ENCODE assay signal across 9 mouse cellular contexts in genomic region chr8:77629858-77630537, GRCm38 (mm10). TPM values are rescaled to one million over a fixed set of nuclear protein-coding genes. Genes with fewer than 3 reads are reported as not detected.
DNase-seq lines count a peak whose midpoint lies in the region; ATAC-seq and TF ChIP-seq lines count a peak whose summit lies in the region.
"Had no signal": no experiment of that assay in that cellular context is flagged by ENCODE, and none has a peak within 500 bp of the region (broad histone marks: within the 10 kb centered on the region; RNA-seq: fewer than 3 reads in every experiment).

No protein-coding gene starts in this region.

- no peak for TF ChIP-seq POLR2A in ES-Bruce4 (IDR thresholded peaks at IDR 0.05; ENCODE audit: insufficient read depth, low read length)

- no peak overlapping the region for H3K4me3 ChIP-seq in ES-Bruce4 (ENCODE audit: low read depth, low read length)
- no peak overlapping the region for H3K4me3 ChIP-seq in forebrain, embryonic 12.5 days (replicated peaks)
- H3K4me3 ChIP-seq in lung, postnatal 0 days (ENCODE audit: low read depth, low read length), result no peak overlapping the region
- H3K4me3 ChIP-seq: liver, embryonic 15.5 days had no signal

- no peaks in the 10 kb centered on the region for H3K4me1 ChIP-seq in ES-Bruce4 (ENCODE audit: control insufficient read depth, insufficient read depth, low read length)
- H3K4me1 ChIP-seq in forebrain, embryonic 12.5 days, result peaks cover 4% of the 10 kb centered on the region; the same call in 1 of the 2 replicates
- no peaks in the 10 kb centered on the region; the same call in 1 of the 2 replicates for H3K4me1 ChIP-seq in lung, postnatal 0 days (ENCODE audit: insufficient read depth, low read depth, low read length)
- H3K4me1 ChIP-seq: liver, embryonic 15.5 days had no signal

- no peaks in the 10 kb centered on the region for H3K9me3 ChIP-seq in ES-Bruce4 (replicated peaks; ENCODE audit: control insufficient read depth, insufficient read depth, low read length, poor library complexity, severe bottlenecking)
- no peaks in the 10 kb centered on the region for H3K9me3 ChIP-seq in forebrain, embryonic 12.5 days
- no peaks in the 10 kb centered on the region for H3K9me3 ChIP-seq in lung, postnatal 0 days (ENCODE audit: low read length)
- H3K9me3 ChIP-seq: liver, embryonic 15.5 days had no signal

- ATAC-seq in forebrain, embryonic 12.5 days (ENCODE audit: low FRiP score), result peak; percentile 87
- peak; percentile 78 for ATAC-seq in lung, postnatal 0 days

- no peaks in the 10 kb centered on the region; the same call in 1 of the 2 replicates for H3K27me3 ChIP-seq in ES-Bruce4 (ENCODE audit: control insufficient read depth, insufficient read depth, low read length, poor library complexity, severe bottlenecking)
- no peaks in the 10 kb centered on the region for H3K27me3 ChIP-seq in forebrain, embryonic 12.5 days
- H3K27me3 ChIP-seq in lung, postnatal 0 days (replicated peaks; ENCODE audit: insufficient read depth, low read length), result no peaks in the 10 kb centered on the region
- H3K27me3 ChIP-seq: liver, embryonic 15.5 days had no signal

- H3K36me3 ChIP-seq in ES-Bruce4 (ENCODE audit: control insufficient read depth, insufficient read depth, low read length, poor library complexity, severe bottlenecking), result no peaks in the 10 kb centered on the region
- H3K36me3 ChIP-seq in forebrain, embryonic 12.5 days (replicated peaks), result no peaks in the 10 kb centered on the region
- H3K36me3 ChIP-seq in lung, postnatal 0 days (ENCODE audit: insufficient read depth, low read length), result no peaks in the 10 kb centered on the region
- H3K36me3 ChIP-seq: liver, embryonic 15.5 days had no signal

- H3K4me2 ChIP-seq in forebrain, embryonic 12.5 days, result no peak overlapping the region
- no peak overlapping the region for H3K4me2 ChIP-seq in lung, postnatal 0 days (replicated peaks; ENCODE audit: low read depth, low read length)
- H3K4me2 ChIP-seq: liver, embryonic 15.5 days had no signal

- no peak overlapping the region for H3K9ac ChIP-seq in ES-Bruce4 (ENCODE audit: low read depth, poor library complexity, severe bottlenecking)
- no peak overlapping the region for H3K9ac ChIP-seq in forebrain, embryonic 12.5 days
- H3K9ac ChIP-seq in lung, postnatal 0 days (replicated peaks; ENCODE audit: low read depth), result no peak overlapping the region
- H3K9ac ChIP-seq: liver, embryonic 15.5 days had no signal

- 16% methylated on average over 15 of the region's 15 CpGs for WGBS in forebrain, embryonic 12.5 days
- 17% methylated on average over 15 of the region's 15 CpGs for WGBS in lung, postnatal 0 days

- TF ChIP-seq EP300 in ES-Bruce4 (IDR thresholded peaks at IDR 0.05; ENCODE audit: insufficient read depth, low read depth, low read length), result no peak
- TF ChIP-seq EP300 in lung, postnatal 0 days (IDR thresholded peaks at IDR 0.05), result no peak

- TF ChIP-seq CTCF in ES-Bruce4 (IDR thresholded peaks at IDR 0.05; ENCODE audit: low read depth, low read length), result peak; percentile 95
- peak; percentile 99 for TF ChIP-seq CTCF in lung, postnatal 0 days (IDR thresholded peaks at IDR 0.05)

- peak; percentile 69 for DNase-seq in c-Kit-positive CD71-negative TER-119-negative erythroid progenitor cells, embryonic 14.5 days (ENCODE audit: low read depth)
- peak; percentile 92 for DNase-seq in heart, postnatal 4 days
- DNase-seq in layer of hippocampus, adult 18-20 months (ENCODE audit: low spot score in 2 of 2), result peak; percentile 70 to 84
- DNase-seq in lung, postnatal 0 days (ENCODE audit: low spot score), result peak; percentile 90
- peak; percentile 87 for DNase-seq in ovary, postnatal 36 days (ENCODE audit: low spot score)
- DNase-seq in thymus, postnatal 10 days (ENCODE audit: low spot score in 2 of 2), result peak; percentile 38 to 78

- H3K27ac ChIP-seq in ES-Bruce4 (ENCODE audit: insufficient read depth, low read length), result no peak overlapping the region
- no peak overlapping the region for H3K27ac ChIP-seq in forebrain, embryonic 12.5 days
- H3K27ac ChIP-seq in lung, postnatal 0 days (ENCODE audit: low read length), result no peak overlapping the region
- H3K27ac ChIP-seq: liver, embryonic 15.5 days had no signal

RNA-seq across cellular contexts. Expression of gene Tmem184c, which starts 19.5 kb away (rescaled TPM):
- polyA plus RNA-seq in ES-Bruce4 (2011; ENCODE audit: insufficient read depth, insufficient read length, low read depth, missing spikeins), result 41.0 and 42.6 TPM in 2 replicates
- 55.1 and 56.2 TPM in 2 replicates for polyA plus RNA-seq in forebrain, embryonic 12.5 days (2016; fragmentation: Nextera tagmentation; extraction: Ambion mirVana)
- total RNA-seq in heart, postnatal 4 days (2021), result 10 to 100 TPM; 15.5 to 18.3 TPM
- 10 to 100 TPM; 63.7 to 69.6 TPM for total RNA-seq in layer of hippocampus, adult 18-20 months (2021)
- 13.2 and 14.5 TPM in 2 replicates for polyA plus RNA-seq in lung, postnatal 0 days (2015; fragmentation: Nextera tagmentation; extraction: Ambion mirVana)
